Mouse (Mus musculus): ENCODE data around the gene Slc7a7. TPM values are rescaled to one million over a fixed set of nuclear protein-coding genes. Genes with fewer than 3 reads are reported as not detected.

The Slc7a7 gene
- 5.6 and 5.7 TPM in 2 replicates for polyA plus RNA-seq (2016; fragmentation: Nextera tagmentation; extraction: Ambion mirVana)

GRCm38 (mm10) chr14:54417623-54418081 is at the start of gene Slc7a7:
Gene Slc7a7, minus strand, starts transcription at chr14:54417780.
- no peak for ATAC-seq (ENCODE audit: low FRiP score, low read depth)
- Histone ChIP-seq H3K27ac (no peak within 1 kb of the TSS), H3K9ac (no peak within 1 kb of the TSS), H3K4me2 (replicated peaks) (peak within 1 kb of the TSS; percentile 33), H3K4me1 (peaks cover 7% of the 10 kb centered on the region), H3K4me3 (no peak within 1 kb of the TSS), H3K36me3 (no peaks in the 10 kb centered on the region), H3K9me3 (no peaks in the 10 kb centered on the region), H3K27me3 (replicated peaks) (peaks cover 28% of the 10 kb centered on the region)
- 7% methylated on average over 19 of the region's 19 CpGs for WGBS

GRCm38 (mm10) chr14:54464293-54465005 is 46.9 kb upstream of the Slc7a7 start:
- H3K27ac ChIP-seq = no peak overlapping the region
- WGBS = under 1% methylated on average over 55 of the region's 57 CpGs
- ATAC-seq (ENCODE audit: low FRiP score, low read depth) = peak; percentile 77

GRCm38 (mm10) chr14:54463959-54464292 is 46.3 kb upstream of the Slc7a7 start, which contains the start of gene Lrp10:
Gene Lrp10, plus strand, starts transcription at chr14:54464137.
- Histone ChIP-seq H3K9me3 (no peaks in the 10 kb centered on the region), H3K9ac (peak within 1 kb of the TSS; percentile 78), H3K27ac (no peak within 1 kb of the TSS), H3K36me3 (peaks cover 17% of the 10 kb centered on the region), H3K4me3 (peak within 1 kb of the TSS; percentile 78), H3K27me3 (replicated peaks) (no peaks in the 10 kb centered on the region), H3K4me2 (replicated peaks) (peak within 1 kb of the TSS; percentile 91), H3K4me1 (no peaks in the 10 kb centered on the region)
- 1% methylated on average over 35 of the region's 35 CpGs for WGBS
- peak; percentile 89 for ATAC-seq (ENCODE audit: low FRiP score, low read depth)

More at GRCm38 (mm10) chr14:54464293-54465005, 46.9 kb upstream of the Slc7a7 start:
- Histone ChIP-seq H3K4me1 (no peaks in the 10 kb centered on the region), H3K4me2 (replicated peaks) (peak overlapping the region; percentile 91), H3K9ac (peak overlapping the region; percentile 78), H3K4me3 (peak overlapping the region; percentile 78), H3K27me3 (replicated peaks) (no peaks in the 10 kb centered on the region), H3K9me3 (no peaks in the 10 kb centered on the region), H3K36me3 (peaks cover 22% of the 10 kb centered on the region)

GRCm38 (mm10) chr14:54463108-54463958 is 45.8 kb upstream of the Slc7a7 start:
- Histone ChIP-seq H3K4me3 (peak overlapping the region; percentile 78), H3K27ac (no peak overlapping the region), H3K4me2 (replicated peaks) (peak overlapping the region; percentile 91), H3K36me3 (peaks cover 11% of the 10 kb centered on the region), H3K9ac (peak overlapping the region; percentile 78), H3K4me1 (no peaks in the 10 kb centered on the region), H3K27me3 (replicated peaks) (no peaks in the 10 kb centered on the region), H3K9me3 (no peaks in the 10 kb centered on the region)
- ATAC-seq (ENCODE audit: low FRiP score, low read depth) = peak; percentile 38
- 16% methylated on average over 12 of the region's 12 CpGs for WGBS

GRCm38 (mm10) chr14:54462146-54462545 is 44.6 kb upstream of the Slc7a7 start:
- Histone ChIP-seq H3K27me3 (replicated peaks) (no peaks in the 10 kb centered on the region), H3K4me1 (no peaks in the 10 kb centered on the region), H3K36me3 (no peaks in the 10 kb centered on the region), H3K27ac (no peak overlapping the region), H3K4me2 (replicated peaks) (no peak overlapping the region), H3K4me3 (no peak overlapping the region), H3K9me3 (no peaks in the 10 kb centered on the region), H3K9ac (no peak overlapping the region)
- no peak for ATAC-seq (ENCODE audit: low FRiP score, low read depth)
- WGBS = 89% methylated on average over 4 of the region's 4 CpGs

DNA sequence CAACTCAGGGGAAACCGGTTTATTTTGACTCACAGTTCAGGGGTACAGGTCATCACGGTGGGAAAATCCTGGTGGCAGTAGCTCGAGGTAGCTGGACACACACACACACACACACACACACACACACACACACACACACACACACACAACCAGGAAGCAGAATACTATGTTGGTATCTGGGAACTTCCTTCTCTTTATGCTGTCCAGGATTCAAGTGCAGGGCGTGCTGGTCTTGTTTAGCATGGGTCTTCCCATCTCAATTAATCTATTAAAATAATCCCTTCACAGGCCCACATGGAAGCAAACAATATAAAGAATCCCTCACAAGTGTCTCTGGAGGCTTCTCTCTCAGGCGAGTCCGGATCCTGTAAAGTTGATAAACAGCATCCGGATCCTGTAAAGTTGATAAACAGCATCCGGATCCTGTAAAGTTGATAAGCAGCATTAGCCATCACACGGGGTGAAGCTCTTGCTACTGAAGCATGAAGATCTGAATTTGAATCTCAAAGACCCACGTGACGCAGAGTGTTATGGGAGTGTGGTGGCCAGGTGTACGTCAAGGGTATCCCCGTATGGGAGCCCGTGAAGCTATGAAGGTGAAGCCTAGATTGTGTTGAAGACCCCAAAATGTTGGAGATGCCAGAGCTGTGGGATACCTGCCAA is 40.5 kb upstream of the Slc7a7 start:
- ATAC-seq (ENCODE audit: low FRiP score, low read depth) = no peak
- WGBS = 91% methylated on average over 14 of the region's 14 CpGs

DNA sequence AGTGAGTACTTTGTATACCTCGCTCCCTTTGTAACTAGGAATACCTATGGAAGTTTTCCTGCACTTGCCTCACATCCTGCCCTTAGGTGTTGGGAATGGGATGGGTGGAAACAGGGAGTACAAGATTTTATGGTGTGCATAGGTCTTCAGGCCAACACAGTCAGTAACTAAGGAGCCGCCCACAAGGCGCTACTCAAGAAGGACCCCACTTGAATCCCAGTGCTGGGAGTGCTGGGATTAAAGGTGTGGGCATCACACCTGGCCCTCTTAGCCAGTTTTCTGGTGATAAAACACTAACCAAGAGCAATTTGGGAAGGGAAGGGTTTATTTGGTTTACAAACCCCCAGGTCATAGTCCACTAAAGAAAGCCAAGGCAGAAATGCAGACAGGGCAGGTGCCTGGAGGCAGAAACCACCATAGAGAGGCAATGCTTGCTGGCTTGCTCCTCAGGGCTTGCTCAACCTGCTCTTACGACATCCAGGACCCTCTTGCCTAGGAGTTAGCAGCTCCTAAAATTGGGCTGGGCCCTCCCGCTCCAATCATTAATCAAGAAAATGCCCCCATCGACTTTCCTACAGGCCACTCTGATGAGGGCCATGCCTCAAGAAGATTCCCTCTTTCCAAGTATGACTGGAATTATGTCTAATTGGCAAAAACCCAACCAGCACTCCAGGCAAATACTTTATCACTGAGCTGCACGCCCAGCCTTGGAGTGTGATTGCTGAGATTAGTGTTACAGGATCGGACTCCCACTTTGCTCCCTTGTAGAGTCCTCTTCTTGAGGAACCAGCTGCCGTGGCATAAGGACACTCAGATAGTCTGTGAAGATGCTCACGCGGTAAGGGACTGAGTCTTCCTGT is 37.3 kb upstream of the Slc7a7 start:
- Histone ChIP-seq H3K4me3 (no peak overlapping the region), H3K9ac (no peak overlapping the region), H3K27ac (no peak overlapping the region), H3K4me2 (replicated peaks) (no peak overlapping the region), H3K9me3 (no peaks in the 10 kb centered on the region), H3K4me1 (no peaks in the 10 kb centered on the region), H3K36me3 (no peaks in the 10 kb centered on the region), H3K27me3 (replicated peaks) (no peaks in the 10 kb centered on the region)
- 86% methylated on average over 11 of the region's 11 CpGs for WGBS
- no peak for ATAC-seq (ENCODE audit: low FRiP score, low read depth)

More for the DNA sequence above, 40.5 kb upstream of the Slc7a7 start:
- H3K27ac ChIP-seq = no peak overlapping the region
- H3K27me3 ChIP-seq (replicated peaks) = no peaks in the 10 kb centered on the region
- H3K9ac ChIP-seq = no peak overlapping the region
- H3K36me3 ChIP-seq = no peaks in the 10 kb centered on the region
- H3K4me1 ChIP-seq = no peaks in the 10 kb centered on the region
- no peaks in the 10 kb centered on the region for H3K9me3 ChIP-seq
- H3K4me2 ChIP-seq (replicated peaks) = no peak overlapping the region
- H3K4me3 ChIP-seq = no peak overlapping the region

GRCm38 (mm10) chr14:54453566-54453965 is 36.0 kb upstream of the Slc7a7 start:
- H3K9me3 ChIP-seq = no peaks in the 10 kb centered on the region
- whole genome bisulfite sequencing = 89% methylated on average over 9 of the region's 9 CpGs
- H3K36me3 ChIP-seq = no peaks in the 10 kb centered on the region
- H3K4me2 ChIP-seq (replicated peaks) = no peak overlapping the region
- no peaks in the 10 kb centered on the region; the same call in 1 of the 2 replicates for H3K4me1 ChIP-seq
- H3K27me3 ChIP-seq (replicated peaks) = no peaks in the 10 kb centered on the region
- no peak for ATAC-seq (ENCODE audit: low FRiP score, low read depth)
- H3K9ac ChIP-seq = no peak overlapping the region
- no peak overlapping the region for H3K4me3 ChIP-seq
- H3K27ac ChIP-seq = no peak overlapping the region

DNA sequence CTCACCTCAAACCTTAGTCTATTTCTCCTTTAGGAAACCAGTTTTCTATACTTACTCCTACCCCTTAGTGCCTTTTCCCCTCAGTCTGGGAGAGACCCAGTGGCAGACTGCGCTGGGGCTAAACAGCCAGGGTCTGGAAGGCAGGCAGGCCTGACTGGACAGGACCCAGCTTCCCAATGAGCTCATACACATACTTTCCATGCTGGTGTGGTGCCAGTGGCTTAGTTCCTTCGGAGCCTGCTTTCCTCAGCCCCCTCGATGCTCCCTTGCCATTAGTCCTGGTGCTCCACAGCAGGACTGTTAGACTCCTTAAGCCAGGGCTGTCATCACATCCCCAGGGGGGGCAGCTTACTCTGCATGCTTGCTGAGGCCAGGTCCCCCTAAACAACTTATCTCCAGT is 27.9 kb upstream of the Slc7a7 start:
- Histone ChIP-seq H3K9ac (no peak overlapping the region), H3K27me3 (replicated peaks) (no peaks in the 10 kb centered on the region), H3K4me3 (no peak overlapping the region), H3K4me2 (replicated peaks) (no peak overlapping the region), H3K4me1 (no peaks in the 10 kb centered on the region; the same call in 1 of the 2 replicates), H3K27ac (no peak overlapping the region), H3K9me3 (no peaks in the 10 kb centered on the region), H3K36me3 (peaks cover 4% of the 10 kb centered on the region; the same call in 1 of the 2 replicates)
- 82% methylated on average over 3 of the region's 3 CpGs for WGBS
- no peak for ATAC-seq (ENCODE audit: low FRiP score, low read depth)

- H3K4me3 ChIP-seq = no peak overlapping the region
- H3K9ac ChIP-seq = no peak overlapping the region
- WGBS = 58% methylated on average over 15 of the region's 15 CpGs
- no peak overlapping the region for H3K27ac ChIP-seq
- no peaks in the 10 kb centered on the region for H3K27me3 ChIP-seq (replicated peaks)
- no peaks in the 10 kb centered on the region for H3K9me3 ChIP-seq
- no peak for ATAC-seq (ENCODE audit: low FRiP score, low read depth)
- H3K4me2 ChIP-seq (replicated peaks) = no peak overlapping the region
- no peaks in the 10 kb centered on the region for H3K4me1 ChIP-seq
- H3K36me3 ChIP-seq = peaks cover 18% of the 10 kb centered on the region
Observed at GRCm38 (mm10) chr14:54443712-54444618, 26.4 kb upstream of the Slc7a7 start.

Data from neural tube, embryonic 12.5 days (tissue).